Mouse (Mus musculus): ENCODE data around the gene Dapk3.
A peak's percentile ranks its signal among the peaks of the same experiment; 100 is the strongest.
"Not testable (repeated sequence)": the region's sequence is repeated elsewhere in the genome, so short reads cannot be mapped to it uniquely, and the experiment has no call there.

The Dapk3 gene

GRCm38 (mm10) chr10:81179451-81180342 lies 3.1 kb upstream of the Dapk3 start:
- no peak for DNase-seq (ENCODE audit: low read depth)

DNA sequence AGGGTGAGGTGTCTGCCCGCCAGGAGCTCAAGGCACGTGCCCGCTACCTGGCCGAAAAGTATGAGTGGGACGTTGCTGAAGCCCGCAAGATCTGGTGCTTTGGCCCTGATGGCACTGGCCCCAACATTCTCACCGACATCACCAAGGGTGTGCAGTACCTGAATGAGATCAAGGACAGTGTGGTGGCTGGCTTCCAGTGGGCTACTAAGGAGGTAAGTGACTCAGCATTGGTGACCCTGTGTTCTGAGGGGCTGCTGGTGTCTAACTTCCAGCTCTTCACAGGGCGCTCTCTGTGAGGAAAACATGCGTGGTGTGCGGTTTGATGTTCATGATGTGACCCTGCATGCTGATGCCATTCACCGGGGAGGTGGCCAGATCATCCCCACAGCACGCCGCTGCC lies 1.9 kb upstream of the Dapk3 start:
- DNase-seq (ENCODE audit: low read depth), result no peak

- not testable (repeated sequence) for DNase-seq (ENCODE audit: low read depth)
Measured at GRCm38 (mm10) chr10:81181860-81182259, 945 bp upstream of the Dapk3 start.

- no peak for DNase-seq (ENCODE audit: low read depth)
Measured at GRCm38 (mm10) chr10:81183805-81184204, 1.0 kb downstream of the Dapk3 start, which contains the start of gene 4930442H23Rik. Gene 4930442H23Rik (minus strand): TSS chr10:81183849.

GRCm38 (mm10) chr10:81184765-81185164 lies 2.0 kb downstream of the Dapk3 start:
- no peak for DNase-seq (ENCODE audit: low read depth)

DNA sequence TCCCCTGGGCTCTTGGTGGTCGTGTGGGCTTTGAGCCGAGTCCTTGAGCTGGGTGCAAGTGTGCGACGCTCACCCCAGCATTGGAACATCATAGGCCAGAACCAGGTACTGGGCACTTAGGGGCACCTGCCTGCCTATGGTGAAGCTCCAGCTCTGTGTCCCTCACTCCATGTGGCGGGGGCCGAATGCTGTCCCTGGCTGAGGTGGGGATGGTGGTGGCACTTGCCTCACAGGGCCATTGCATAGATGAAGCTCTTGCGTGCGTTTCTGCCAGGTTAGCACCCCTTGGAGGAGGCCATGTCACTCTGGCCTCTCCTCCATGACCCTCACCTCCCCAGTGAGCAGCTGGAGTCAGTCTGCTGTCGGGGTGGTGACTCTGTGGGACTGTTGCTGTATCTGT lies 4.4 kb downstream of the Dapk3 start:
- DNase-seq (ENCODE audit: low read depth), result no peak

- DNase-seq (ENCODE audit: low read depth), result no peak
Measured at GRCm38 (mm10) chr10:81189821-81190220, 7.0 kb downstream of the Dapk3 start.

GRCm38 (mm10) chr10:81190236-81190911 lies 7.6 kb downstream of the Dapk3 start:
- no peak for DNase-seq (ENCODE audit: low read depth)

GRCm38 (mm10) chr10:81190912-81191321 lies 8.1 kb downstream of the Dapk3 start:
- DNase-seq (ENCODE audit: low read depth), result no peak

GRCm38 (mm10) chr10:81191342-81191982 lies 8.7 kb downstream of the Dapk3 start:
- DNase-seq (ENCODE audit: low read depth), result no peak

DNA sequence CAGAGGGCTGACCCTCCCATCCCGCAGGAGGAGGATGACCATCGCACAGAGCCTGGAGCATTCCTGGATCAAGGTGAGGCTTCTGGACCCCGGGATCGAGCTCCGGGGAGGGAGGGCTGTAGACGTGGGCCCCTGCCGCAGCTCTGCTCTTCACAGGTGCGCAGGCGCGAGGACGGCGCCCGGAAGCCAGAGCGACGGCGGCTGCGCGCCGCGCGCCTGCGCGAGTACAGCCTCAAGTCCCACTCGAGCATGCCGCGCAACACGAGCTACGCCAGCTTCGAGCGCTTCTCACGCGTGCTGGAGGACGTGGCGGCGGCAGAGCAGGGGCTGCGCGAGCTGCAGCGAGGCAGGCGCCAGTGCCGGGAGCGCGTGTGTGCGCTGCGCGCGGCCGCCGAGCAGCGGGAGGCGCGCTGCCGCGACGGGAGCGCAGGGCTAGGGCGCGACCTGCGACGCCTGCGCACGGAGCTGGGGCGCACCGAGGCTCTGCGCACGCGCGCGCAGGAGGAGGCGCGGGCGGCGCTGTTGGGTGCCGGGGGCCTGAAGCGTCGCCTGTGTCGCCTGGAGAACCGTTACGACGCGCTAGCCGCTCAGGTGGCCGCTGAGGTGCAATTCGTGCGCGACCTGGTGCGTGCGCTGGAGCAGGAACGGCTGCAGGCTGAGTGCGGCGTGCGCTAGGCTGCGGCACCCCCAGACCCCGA lies 9.6 kb downstream of the Dapk3 start:
- DNase-seq (ENCODE audit: low read depth), result peak; percentile 74

DNA sequence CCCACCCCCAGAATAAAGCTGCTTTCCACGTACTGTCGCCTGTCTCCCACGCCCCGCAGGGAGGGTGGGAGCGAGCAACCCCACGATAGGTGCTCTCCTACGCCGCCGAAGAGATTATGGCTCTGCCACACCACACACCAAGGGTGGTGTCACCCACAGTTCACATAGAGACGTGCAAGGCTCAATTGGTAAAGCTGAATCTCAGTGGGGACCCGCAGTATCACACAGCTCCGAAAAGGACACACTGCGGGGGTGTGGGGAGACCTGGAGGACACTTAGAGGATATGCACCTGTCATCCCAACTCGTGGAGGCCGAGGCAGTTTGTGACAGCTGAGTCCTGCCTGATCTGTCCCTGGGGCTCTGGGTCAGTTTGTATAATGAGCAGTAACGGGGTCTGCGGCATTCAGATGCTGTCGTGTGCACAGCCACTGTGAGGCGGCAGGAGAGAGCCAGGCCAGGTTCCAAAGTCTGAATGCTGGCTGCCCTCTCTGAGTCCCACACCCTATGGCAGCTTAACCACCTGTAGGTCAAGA lies 10.2 kb downstream of the Dapk3 start:
- DNase-seq (ENCODE audit: low read depth), result no peak

DNA sequence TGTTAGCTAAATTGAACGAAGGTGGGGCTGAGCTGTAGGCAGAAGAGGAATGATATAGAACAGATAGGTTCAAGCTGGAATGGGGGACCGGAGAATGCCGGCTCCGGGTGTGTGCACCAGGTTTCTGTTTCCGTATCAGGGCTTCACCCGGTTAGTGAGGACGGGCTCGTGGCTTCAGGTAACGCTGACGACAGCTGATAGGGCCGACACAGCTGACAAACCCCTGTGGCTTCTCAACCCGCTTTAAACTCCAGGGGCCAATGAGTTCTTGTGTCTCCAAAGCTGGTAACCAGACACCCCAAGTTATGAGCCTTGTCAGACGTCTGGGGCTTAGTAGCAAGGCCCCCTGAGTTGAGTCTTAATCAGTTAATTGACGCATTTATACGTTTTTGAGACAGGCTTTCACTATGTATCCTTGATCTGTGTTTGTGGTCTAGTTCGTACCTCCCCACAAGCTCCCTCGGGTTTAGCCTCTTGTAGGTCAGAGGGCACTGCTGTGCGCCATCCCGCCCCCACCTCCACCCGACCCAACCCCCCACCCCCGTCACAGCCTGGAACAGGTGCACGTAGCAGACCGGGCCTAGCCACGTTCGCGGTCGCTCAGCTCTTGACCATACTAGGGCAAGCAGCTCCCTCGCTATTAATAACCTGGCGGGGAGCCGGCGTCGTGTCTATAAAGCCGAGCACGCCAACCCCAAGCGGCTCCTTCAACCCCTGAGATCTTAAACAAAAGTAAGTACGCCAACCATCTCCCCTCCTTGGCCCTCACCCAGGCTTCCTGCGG lies 11.4 kb downstream of the Dapk3 start:
- no peak for DNase-seq (ENCODE audit: low read depth)

- DNase-seq (ENCODE audit: low read depth), result no peak
Measured at GRCm38 (mm10) chr10:81195300-81195699, 12.5 kb downstream of the Dapk3 start.

GRCm38 (mm10) chr10:81196470-81197065 lies 13.8 kb downstream of the Dapk3 start:
- no peak for DNase-seq (ENCODE audit: low read depth)

DNA sequence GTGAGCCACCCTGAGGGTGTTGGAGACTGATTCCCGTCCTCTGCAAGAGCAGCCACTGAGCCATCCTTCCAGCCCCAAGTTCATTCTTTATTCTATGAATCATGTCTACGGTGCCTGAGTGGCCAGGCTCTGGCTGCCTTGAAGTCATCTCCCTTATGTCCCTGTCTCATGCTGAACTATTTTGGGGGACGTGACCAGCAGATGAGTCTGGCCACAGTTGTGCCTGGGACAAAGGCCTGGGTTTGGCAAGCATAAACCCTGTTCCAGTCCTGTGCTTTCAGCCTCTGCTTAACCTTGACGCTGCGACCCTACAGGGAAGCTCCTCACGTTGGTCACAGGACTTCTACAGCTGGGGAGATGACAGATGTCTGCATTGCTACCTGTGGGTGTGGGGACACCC lies 14.5 kb downstream of the Dapk3 start:
- no peak for DNase-seq (ENCODE audit: low read depth)

- DNase-seq (ENCODE audit: low read depth), result peak; percentile 75
Measured at GRCm38 (mm10) chr10:81198230-81198629, 15.4 kb downstream of the Dapk3 start.

DNA sequence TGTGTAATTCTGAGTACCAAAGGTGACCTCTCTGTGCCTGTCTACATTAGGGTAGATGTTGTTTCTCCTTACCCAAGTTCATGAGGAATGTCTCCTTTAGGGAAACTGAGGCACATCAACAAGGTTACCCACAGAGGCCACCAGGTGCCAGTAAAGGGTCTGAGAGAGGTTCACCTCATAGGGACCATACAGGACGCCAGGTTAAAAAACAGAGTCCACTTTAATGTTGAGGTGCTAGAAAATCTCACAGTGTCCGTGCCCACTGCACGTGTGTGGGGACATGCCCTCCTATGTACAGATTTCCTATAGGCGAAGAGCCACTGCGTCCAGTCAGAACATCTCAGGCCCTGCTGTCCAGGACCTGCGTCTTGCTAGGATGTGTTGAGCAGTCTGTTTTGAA lies 16.2 kb downstream of the Dapk3 start:
- DNase-seq (ENCODE audit: low read depth), result no peak

- DNase-seq (ENCODE audit: low read depth), result no peak
Measured at GRCm38 (mm10) chr10:81200141-81200540, 17.3 kb downstream of the Dapk3 start.

DNA sequence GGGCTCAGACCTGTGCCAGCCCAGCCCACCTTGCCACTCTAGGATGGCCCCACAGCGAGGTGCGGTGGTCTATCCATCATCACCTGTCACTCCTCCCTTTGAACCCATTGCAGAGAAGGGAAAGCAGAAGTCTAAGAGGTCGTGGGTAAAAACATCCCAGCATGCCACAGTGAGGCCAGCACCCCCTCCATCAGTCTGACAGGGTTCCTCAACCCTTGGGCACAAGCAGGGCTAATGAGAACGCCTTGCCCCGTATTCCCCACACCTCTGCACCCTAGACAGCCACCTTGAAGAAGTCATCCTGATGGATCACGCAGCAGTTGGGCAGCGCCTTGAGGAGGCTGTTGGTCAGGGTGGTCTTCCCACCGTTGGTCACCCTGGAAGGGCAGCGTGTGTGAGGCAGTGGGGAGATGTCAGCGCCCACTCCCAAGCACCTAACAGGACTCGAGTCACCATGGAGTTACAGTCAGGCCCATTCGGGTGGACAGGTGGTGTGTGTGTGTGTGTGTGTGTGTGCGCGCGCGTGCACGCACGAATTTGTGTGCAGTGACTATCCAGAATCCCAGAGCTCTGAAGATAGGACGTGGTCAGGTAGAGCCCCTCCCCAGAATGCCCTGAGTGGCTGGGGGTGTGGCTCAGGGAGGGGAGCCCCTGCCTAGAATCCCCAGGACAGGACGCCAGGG lies 17.9 kb downstream of the Dapk3 start:
- DNase-seq (ENCODE audit: low read depth), result no peak
